Mouse (Mus musculus): ENCODE measurements around the gene Rab9.

Gene Rab9

GRCm38 (mm10) chrX:166444552-166444951, 35.1 kb downstream of the Rab9 start:
- DNase-seq = no peak

GRCm38 (mm10) chrX:166440616-166441063, 39.0 kb downstream of the Rab9 start, which contains the start of gene Ofd1:
Gene Ofd1, minus strand, starts transcription at chrX:166440704.
- DNase-seq = peak; percentile 89 to 94

DNA sequence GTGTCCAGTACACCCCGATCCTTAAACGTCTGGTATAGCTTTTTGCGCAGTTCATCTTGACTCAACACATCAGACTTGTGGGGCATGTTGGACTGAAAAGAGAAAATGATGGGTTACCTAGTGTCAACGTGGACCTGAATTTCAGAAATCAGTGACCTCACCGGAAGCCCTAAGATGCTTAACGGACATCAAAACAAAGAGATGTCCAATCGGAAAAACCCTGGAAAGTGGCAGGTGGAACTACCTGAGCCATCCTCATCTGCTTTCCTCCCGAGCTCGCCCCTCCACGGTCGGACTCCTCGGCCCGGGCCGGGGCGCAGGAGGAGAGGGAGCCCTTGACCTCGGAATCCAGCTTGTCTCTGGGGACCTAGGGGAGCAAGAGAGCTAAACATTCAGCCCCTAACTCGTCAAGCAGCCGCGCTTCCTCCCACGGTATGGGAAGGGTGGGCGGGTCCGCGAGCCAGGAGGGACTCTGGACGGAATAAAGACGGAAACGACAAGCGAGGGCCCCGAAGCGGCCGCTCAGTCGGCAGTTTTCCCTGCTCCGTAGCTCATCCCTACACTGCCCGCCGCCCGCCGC, 39.5 kb downstream of the Rab9 start, which contains the start of gene Trappc2:
Gene Trappc2 (plus strand): TSS at position 539 of the 580 bp plus-strand sequence.
- no peak for DNase-seq

DNA sequence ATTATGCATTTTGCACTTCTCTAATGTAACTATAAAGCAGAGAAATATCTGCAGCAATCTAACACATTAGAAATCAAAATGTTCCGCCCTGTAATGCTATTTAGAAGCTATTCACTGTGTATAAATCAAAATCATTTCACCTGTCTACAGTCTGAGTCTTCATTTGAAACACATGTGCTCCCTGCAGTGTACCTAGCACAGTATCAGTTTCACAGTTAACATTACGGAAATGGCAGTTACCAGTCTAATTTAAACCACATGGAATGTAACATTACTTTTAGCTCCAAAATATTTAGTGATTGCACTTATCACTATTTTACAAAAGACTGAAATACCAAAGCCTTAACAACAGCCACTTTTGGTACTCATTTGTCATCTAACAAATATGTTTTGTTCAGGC, 44.9 kb downstream of the Rab9 start:
- no peak for DNase-seq

GRCm38 (mm10) chrX:166416196-166416595, 63.5 kb downstream of the Rab9 start:
- DNase-seq = peak; percentile 25 to 41

- DNase-seq = no peak
Measured at GRCm38 (mm10) chrX:166407865-166408264, 71.8 kb downstream of the Rab9 start.

Measured in kidney, postnatal 4 days (tissue).